Mouse (Mus musculus): ENCODE measurements at regions not wholly inside any gene's neighbourhood (a gene's known extent, or its start where the extent isn't known, plus 50 kb on each side); places are given as distances from the start of the nearest gene placed in this dataset.

DNA sequence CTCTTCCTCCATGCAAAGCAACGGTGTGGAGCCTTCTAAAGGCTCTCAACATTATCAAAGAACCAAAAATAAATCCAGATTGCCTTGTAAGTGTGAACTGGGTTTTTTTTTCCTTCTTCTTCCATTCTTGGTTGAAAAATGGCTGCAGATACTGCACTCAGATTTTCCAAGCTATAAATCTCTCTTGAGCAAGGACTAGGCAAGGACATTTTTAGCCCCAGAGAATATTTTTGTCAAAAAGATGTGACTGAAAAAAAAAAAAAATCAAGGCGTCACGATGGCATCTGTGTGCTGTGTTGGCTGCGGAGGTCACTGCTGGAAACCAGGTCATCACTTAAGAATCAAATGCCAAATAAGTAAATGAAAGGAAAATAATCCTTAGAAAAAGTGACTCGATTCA, 386.9 kb downstream of the Wdr11 start:
- Histone ChIP-seq H3K27me3 (no peaks in the 10 kb centered on the region), H3K4me1 (peaks cover 4% of the 10 kb centered on the region; the same call in 1 of the 2 replicates), H3K9me3 (no peaks in the 10 kb centered on the region), H3K4me3 (no peak overlapping the region), H3K27ac (replicated peaks) (no peak overlapping the region), H3K36me3 (no peaks in the 10 kb centered on the region), H3K4me2 (replicated peaks) (no peak overlapping the region), H3K9ac (replicated peaks) (no peak overlapping the region)
- WGBS = 92% methylated on average over 5 of the region's 5 CpGs
- ATAC-seq (replicated peaks) = no peak

DNA sequence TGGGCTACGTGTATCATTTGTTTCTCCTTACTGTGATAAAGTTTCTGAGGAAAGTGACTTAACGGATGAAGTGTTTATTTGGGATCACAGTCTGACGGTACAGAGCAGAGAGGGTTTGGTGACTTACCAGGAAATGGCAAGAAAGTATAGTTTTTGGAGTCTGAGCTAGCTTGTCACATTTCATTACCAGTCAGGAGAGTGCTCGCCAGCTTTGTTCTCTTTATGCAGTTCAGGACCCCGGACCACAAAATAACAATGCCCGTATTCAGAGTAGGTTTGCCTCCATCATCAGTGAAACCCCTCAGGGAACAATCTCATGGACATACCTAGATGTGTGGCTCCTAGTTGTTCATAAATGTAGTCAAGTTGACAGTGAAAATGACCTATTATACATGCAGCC, 387.7 kb downstream of the Wdr11 start:
- WGBS = 61% methylated on average over 6 of the region's 6 CpGs
- no peak for ATAC-seq (replicated peaks)
- H3K27ac ChIP-seq (replicated peaks) = no peak overlapping the region
- H3K9me3 ChIP-seq = no peaks in the 10 kb centered on the region
- no peaks in the 10 kb centered on the region for H3K27me3 ChIP-seq
- H3K9ac ChIP-seq (replicated peaks) = no peak overlapping the region
- H3K4me1 ChIP-seq = peaks cover 4% of the 10 kb centered on the region; the same call in 1 of the 2 replicates
- no peak overlapping the region for H3K4me2 ChIP-seq (replicated peaks)
- no peak overlapping the region for H3K4me3 ChIP-seq
- H3K36me3 ChIP-seq = no peaks in the 10 kb centered on the region

- WGBS = 67% methylated on average over 1 of the region's 1 CpGs
- Histone ChIP-seq H3K4me2 (replicated peaks) (no peak overlapping the region), H3K27me3 (no peaks in the 10 kb centered on the region), H3K27ac (replicated peaks) (no peak overlapping the region), H3K9ac (replicated peaks) (no peak overlapping the region), H3K36me3 (no peaks in the 10 kb centered on the region), H3K9me3 (no peaks in the 10 kb centered on the region), H3K4me1 (peaks cover 4% of the 10 kb centered on the region; the same call in 1 of the 2 replicates), H3K4me3 (no peak overlapping the region)
- no peak for ATAC-seq (replicated peaks)
Measured at GRCm38 (mm10) chr7:129980501-129980900, 388.8 kb downstream of the Wdr11 start.

DNA sequence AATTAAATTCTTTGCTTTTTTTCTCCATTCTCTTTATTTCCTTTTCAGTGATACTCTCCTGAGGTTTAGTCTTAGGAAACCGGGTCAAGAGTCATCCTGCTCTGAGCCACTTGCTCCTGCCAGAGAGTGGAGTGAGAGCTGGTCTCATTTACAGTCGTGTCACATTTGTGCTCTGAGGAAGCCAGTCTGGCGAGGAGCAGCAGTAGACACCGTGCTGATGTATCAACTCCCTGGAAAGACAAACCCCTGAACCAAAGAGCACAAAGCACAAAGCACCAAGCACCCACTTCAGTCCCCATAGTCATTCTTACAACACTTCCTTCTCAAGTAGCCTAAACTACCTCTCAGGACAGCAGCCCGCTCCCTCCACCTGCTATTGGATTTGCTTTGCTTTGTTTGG, 390.7 kb downstream of the Wdr11 start:
- Histone ChIP-seq H3K27me3 (no peaks in the 10 kb centered on the region), H3K9ac (replicated peaks) (no peak overlapping the region)
- 46% methylated on average over 5 of the region's 5 CpGs for whole genome bisulfite sequencing

GRCm38 (mm10) chr7:129983601-129984120, 392.0 kb downstream of the Wdr11 start:
- Histone ChIP-seq H3K9ac (replicated peaks) (no peak overlapping the region), H3K36me3 (no peaks in the 10 kb centered on the region), H3K4me1 (peaks cover 13% of the 10 kb centered on the region), H3K27me3 (no peaks in the 10 kb centered on the region), H3K9me3 (no peaks in the 10 kb centered on the region), H3K4me3 (no peak overlapping the region), H3K27ac (replicated peaks) (no peak overlapping the region), H3K4me2 (replicated peaks) (no peak overlapping the region)
- no peak for ATAC-seq (replicated peaks)
- 86% methylated on average over 6 of the region's 6 CpGs for WGBS

More for the DNA sequence above, 390.7 kb downstream of the Wdr11 start:
- no peaks in the 10 kb centered on the region for H3K36me3 ChIP-seq
- no peak overlapping the region for H3K4me2 ChIP-seq (replicated peaks)
- H3K9me3 ChIP-seq = no peaks in the 10 kb centered on the region
- ATAC-seq (replicated peaks) = no peak
- H3K4me1 ChIP-seq = peaks cover 9% of the 10 kb centered on the region
- H3K27ac ChIP-seq (replicated peaks) = no peak overlapping the region
- H3K4me3 ChIP-seq = no peak overlapping the region

GRCm38 (mm10) chr7:129984367-129984766, 392.7 kb downstream of the Wdr11 start:
- Histone ChIP-seq H3K4me1 (peaks cover 13% of the 10 kb centered on the region), H3K9me3 (no peaks in the 10 kb centered on the region), H3K9ac (replicated peaks) (no peak overlapping the region), H3K27ac (replicated peaks) (no peak overlapping the region), H3K27me3 (no peaks in the 10 kb centered on the region), H3K36me3 (no peaks in the 10 kb centered on the region), H3K4me3 (no peak overlapping the region), H3K4me2 (replicated peaks) (no peak overlapping the region)
- no peak for ATAC-seq (replicated peaks)
- 77% methylated on average over 9 of the region's 9 CpGs for WGBS

DNA sequence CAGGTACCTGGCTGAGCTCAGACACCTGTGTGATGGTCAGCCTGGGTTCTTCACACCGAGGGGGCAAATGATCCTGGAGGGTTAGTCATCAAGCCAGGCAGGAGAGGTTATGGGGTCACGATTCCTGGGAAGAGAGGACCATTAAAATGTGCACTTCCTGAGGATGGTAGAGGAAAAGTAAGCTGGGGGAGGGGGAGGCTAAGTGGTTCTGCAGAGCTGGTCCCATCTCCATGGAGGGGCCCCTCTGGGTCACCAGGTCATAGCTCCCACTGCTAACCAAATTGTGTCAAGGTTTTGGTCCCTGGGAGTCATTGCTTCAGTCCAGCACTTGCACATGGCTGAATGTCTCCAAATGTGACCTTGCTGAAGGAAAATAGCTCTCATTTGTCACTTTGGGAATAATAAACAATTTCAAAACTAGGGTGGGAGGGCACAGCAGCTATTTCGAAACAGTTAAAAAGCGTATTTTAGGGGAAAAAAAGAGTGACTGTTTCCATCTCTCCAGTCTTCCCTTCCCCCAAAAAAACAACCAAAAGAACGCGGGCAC, 395.5 kb downstream of the Wdr11 start:
- no peak overlapping the region for H3K9ac ChIP-seq (replicated peaks)
- H3K27me3 ChIP-seq = no peaks in the 10 kb centered on the region
- H3K4me2 ChIP-seq (replicated peaks) = no peak overlapping the region
- no peaks in the 10 kb centered on the region for H3K36me3 ChIP-seq
- H3K27ac ChIP-seq (replicated peaks) = no peak overlapping the region
- 76% methylated on average over 6 of the region's 6 CpGs for WGBS
- H3K4me3 ChIP-seq = no peak overlapping the region
- H3K9me3 ChIP-seq = no peaks in the 10 kb centered on the region
- ATAC-seq (replicated peaks) = no peak
- H3K4me1 ChIP-seq = peaks cover 13% of the 10 kb centered on the region

DNA sequence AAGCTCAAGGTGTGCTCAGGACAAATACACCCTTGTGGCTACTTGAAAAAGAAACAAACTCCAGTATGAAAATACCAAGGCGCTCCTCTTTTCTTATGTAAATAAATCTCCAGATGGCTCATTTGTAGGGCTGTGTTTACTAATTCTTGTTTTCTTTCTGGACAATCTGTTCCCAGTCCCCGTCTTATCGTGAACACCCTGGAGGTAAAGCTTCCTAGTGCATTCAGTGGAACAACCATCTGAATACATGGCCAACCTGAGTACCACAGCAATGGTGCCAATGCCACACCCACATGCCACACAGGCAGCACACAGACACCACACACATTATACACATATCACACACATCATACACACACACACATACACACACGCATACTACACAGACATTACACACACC, 396.1 kb downstream of the Wdr11 start:
- Histone ChIP-seq H3K9me3 (no peaks in the 10 kb centered on the region), H3K4me2 (replicated peaks) (no peak overlapping the region), H3K4me1 (peaks cover 9% of the 10 kb centered on the region), H3K4me3 (no peak overlapping the region), H3K36me3 (no peaks in the 10 kb centered on the region), H3K27me3 (no peaks in the 10 kb centered on the region), H3K27ac (replicated peaks) (no peak overlapping the region), H3K9ac (replicated peaks) (no peak overlapping the region)
- ATAC-seq (replicated peaks) = no peak
- 38% methylated on average over 4 of the region's 4 CpGs for WGBS

- Histone ChIP-seq H3K9ac (replicated peaks) (no peak overlapping the region), H3K4me3 (no peak overlapping the region), H3K27me3 (no peaks in the 10 kb centered on the region), H3K4me1 (no peaks in the 10 kb centered on the region), H3K4me2 (replicated peaks) (no peak overlapping the region), H3K9me3 (no peaks in the 10 kb centered on the region), H3K27ac (replicated peaks) (no peak overlapping the region), H3K36me3 (no peaks in the 10 kb centered on the region)
- no peak for ATAC-seq (replicated peaks)
- 53% methylated on average over 14 of the region's 14 CpGs for WGBS
Measured at GRCm38 (mm10) chr7:129993446-129994223, 402.0 kb downstream of the Wdr11 start.

DNA sequence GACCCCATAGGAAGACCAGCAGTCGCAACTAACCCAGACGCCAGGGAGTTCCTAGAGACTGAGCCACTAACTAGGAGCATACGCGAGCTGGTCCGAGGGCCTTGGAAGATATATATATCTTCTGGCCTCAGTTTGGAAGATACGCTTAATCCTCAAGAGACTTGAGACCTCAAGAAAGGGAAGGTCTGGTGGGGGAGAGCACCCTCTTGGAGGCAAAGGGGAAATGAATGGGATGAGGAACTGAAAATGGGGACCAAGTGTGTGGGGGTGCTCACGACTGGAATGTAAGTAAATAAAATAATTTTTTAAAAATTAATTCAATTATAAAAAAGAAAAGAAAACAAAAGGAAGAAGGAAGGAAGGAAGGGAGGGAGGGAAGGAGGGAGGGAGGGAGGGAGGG, 403.9 kb downstream of the Wdr11 start:
- Histone ChIP-seq H3K27ac (replicated peaks) (no peak overlapping the region), H3K9ac (replicated peaks) (no peak overlapping the region), H3K9me3 (no peaks in the 10 kb centered on the region), H3K4me2 (replicated peaks) (no peak overlapping the region), H3K27me3 (no peaks in the 10 kb centered on the region), H3K36me3 (no peaks in the 10 kb centered on the region), H3K4me3 (no peak overlapping the region), H3K4me1 (no peaks in the 10 kb centered on the region)
- no peak for ATAC-seq (replicated peaks)
- WGBS = 91% methylated on average over 7 of the region's 7 CpGs

DNA sequence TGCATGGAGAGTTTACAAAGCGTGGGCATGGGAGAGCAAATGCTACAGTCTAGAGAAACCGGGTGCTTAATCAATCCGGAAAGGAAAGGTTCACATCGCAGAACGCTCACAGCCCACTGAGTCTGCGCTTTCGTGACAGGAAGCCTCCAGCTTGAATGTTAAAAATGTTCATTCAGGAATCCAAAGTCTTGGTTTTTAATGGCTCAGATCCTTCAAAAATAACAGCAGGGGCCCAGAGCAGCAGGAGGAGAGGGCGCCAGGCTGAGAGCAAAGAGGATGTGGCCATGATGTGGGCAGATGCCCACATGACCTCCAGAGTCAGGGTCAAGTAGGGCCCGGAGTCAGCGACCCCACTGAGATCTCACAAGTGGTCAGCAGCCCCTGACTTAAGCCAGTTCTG, 409.4 kb downstream of the Wdr11 start:
- Histone ChIP-seq H3K9me3 (no peaks in the 10 kb centered on the region), H3K4me2 (replicated peaks) (no peak overlapping the region), H3K27me3 (no peaks in the 10 kb centered on the region), H3K4me3 (no peak overlapping the region), H3K27ac (replicated peaks) (no peak overlapping the region), H3K36me3 (no peaks in the 10 kb centered on the region), H3K4me1 (0 out of 2 replicates have a peak, but pooled peaks cover 3% of the 10 kb centered on the region), H3K9ac (replicated peaks) (no peak overlapping the region)
- 73% methylated on average over 10 of the region's 10 CpGs for WGBS
- ATAC-seq (replicated peaks) = no peak

- no peak overlapping the region for H3K9ac ChIP-seq (replicated peaks)
- H3K27me3 ChIP-seq = no peaks in the 10 kb centered on the region
- 57% methylated on average over 12 of the region's 12 CpGs for WGBS
- no peak overlapping the region for H3K27ac ChIP-seq (replicated peaks)
- ATAC-seq (replicated peaks) = no peak
- no peak overlapping the region for H3K4me3 ChIP-seq
- H3K9me3 ChIP-seq = no peaks in the 10 kb centered on the region
- no peaks in the 10 kb centered on the region for H3K36me3 ChIP-seq
- H3K4me2 ChIP-seq (replicated peaks) = no peak overlapping the region
- 0 out of 2 replicates have a peak, but pooled peaks cover 3% of the 10 kb centered on the region for H3K4me1 ChIP-seq
Measured at GRCm38 (mm10) chr7:130002002-130002401, 410.3 kb downstream of the Wdr11 start.
